Mouse (Mus musculus) bone marrow macrophage, adult 2 months (primary cell): ENCODE results near the gene Kif23. TPM values are rescaled to one million over a fixed set of nuclear protein-coding genes. Genes with fewer than 3 reads are reported as not detected.

Experiments used
- H3K27ac ChIP-seq: 2 replicates; pipeline ENCODE4 v1.5.1; 2012; ENCODE audit warnings: low read depth, low read length; ENCODE audit not compliant: insufficient read depth
- H3K4me1 ChIP-seq: 2 replicates; pipeline ENCODE4 v1.6.1; 2012; ENCODE audit warnings: low read length; ENCODE audit not compliant: control insufficient read depth, insufficient read depth
- H3K4me3 ChIP-seq: 2 replicates; pipeline ENCODE4 v1.5.1; 2012; ENCODE audit warnings: mild to moderate bottlenecking, low read length, moderate library complexity; ENCODE audit not compliant: insufficient read depth
- CTCF ChIP-seq: IDR thresholded peaks from 2 replicates; pipeline ENCODE4 v1.5.1; 2012; ENCODE audit warnings: low read depth, mild to moderate bottlenecking, low read length, moderate library complexity
- POLR2A ChIP-seq: IDR thresholded peaks from 2 replicates; pipeline ENCODE4 v1.6.1; 2012; ENCODE audit warnings: mild to moderate bottlenecking, low read depth, low read length, borderline replicate concordance
- polyA plus RNA-seq: library from polyadenylated mRNA; stranded (reverse); fragments of >200 nt; gene quantifications from 2 replicates; pipeline ENCODE4 v1.2.4, GENCODE M21; 2012; ENCODE audit not compliant: missing spikeins, insufficient read depth, insufficient read length

Gene Kif23
- polyA plus RNA-seq, 1 experiment = 90.1 TPM

GRCm38 (mm10) chr9:61885964-61886363 lies 60.6 kb downstream of the Kif23 start:
- peaks cover 14% of the 10 kb centered on the region for H3K4me1 ChIP-seq
- TF ChIP-seq POLR2A = no peak
- no peak for TF ChIP-seq CTCF

GRCm38 (mm10) chr9:61884936-61885335 lies 61.6 kb downstream of the Kif23 start:
- TF ChIP-seq POLR2A = no peak
- no peak for TF ChIP-seq CTCF
- H3K4me1 ChIP-seq = peaks cover 14% of the 10 kb centered on the region

More at GRCm38 (mm10) chr9:61885964-61886363, 60.6 kb downstream of the Kif23 start:
- peak overlapping the region; percentile 66 for H3K27ac ChIP-seq
- H3K4me3 ChIP-seq = no peak overlapping the region

GRCm38 (mm10) chr9:61884375-61884774 lies 62.2 kb downstream of the Kif23 start:
- no peak for TF ChIP-seq CTCF
- H3K4me1 ChIP-seq = peaks cover 14% of the 10 kb centered on the region
- H3K4me3 ChIP-seq = no peak overlapping the region
- H3K27ac ChIP-seq = no peak overlapping the region

More at GRCm38 (mm10) chr9:61884936-61885335, 61.6 kb downstream of the Kif23 start:
- H3K4me3 ChIP-seq = no peak overlapping the region
- no peak overlapping the region for H3K27ac ChIP-seq

- peaks cover 14% of the 10 kb centered on the region for H3K4me1 ChIP-seq
- H3K4me3 ChIP-seq = no peak overlapping the region
- H3K27ac ChIP-seq = no peak overlapping the region
- TF ChIP-seq POLR2A (no peak), CTCF (no peak)
These were observed 64.4 kb downstream of the Kif23 start for GRCm38 (mm10) chr9:61882179-61882578.

GRCm38 (mm10) chr9:61878889-61879288 lies 67.7 kb downstream of the Kif23 start:
- peak; percentile 39 for TF ChIP-seq CTCF
- no peak for TF ChIP-seq POLR2A
- Histone ChIP-seq H3K4me3 (no peak overlapping the region), H3K4me1 (peaks cover 5% of the 10 kb centered on the region; the same call in 1 of the 2 replicates)

GRCm38 (mm10) chr9:61877373-61878112 lies 69.0 kb downstream of the Kif23 start:
- no peak overlapping the region for H3K27ac ChIP-seq
- peaks cover 5% of the 10 kb centered on the region; the same call in 1 of the 2 replicates for H3K4me1 ChIP-seq
- no peak overlapping the region for H3K4me3 ChIP-seq
- no peak for TF ChIP-seq CTCF
- TF ChIP-seq POLR2A = no peak

More at GRCm38 (mm10) chr9:61878889-61879288, 67.7 kb downstream of the Kif23 start:
- H3K27ac ChIP-seq = no peak overlapping the region

GRCm38 (mm10) chr9:61873325-61873724 lies 73.2 kb downstream of the Kif23 start:
- TF ChIP-seq CTCF = no peak
- TF ChIP-seq POLR2A = no peak
- H3K4me1 ChIP-seq = no peaks in the 10 kb centered on the region
- H3K4me3 ChIP-seq = no peak overlapping the region
- no peak overlapping the region for H3K27ac ChIP-seq

GRCm38 (mm10) chr9:61872246-61872941 lies 74.2 kb downstream of the Kif23 start:
- Histone ChIP-seq H3K4me1 (no peaks in the 10 kb centered on the region), H3K4me3 (no peak overlapping the region), H3K27ac (no peak overlapping the region)
- TF ChIP-seq CTCF (no peak), POLR2A (no peak)

- Histone ChIP-seq H3K27ac (no peak overlapping the region), H3K4me3 (no peak overlapping the region), H3K4me1 (no peaks in the 10 kb centered on the region)
- no peak for TF ChIP-seq POLR2A
- no peak for TF ChIP-seq CTCF
These were observed 74.7 kb downstream of the Kif23 start for GRCm38 (mm10) chr9:61871839-61872238.

- H3K4me3 ChIP-seq = no peak overlapping the region
- H3K4me1 ChIP-seq = no peaks in the 10 kb centered on the region
- no peak overlapping the region for H3K27ac ChIP-seq
- TF ChIP-seq POLR2A = no peak
- no peak for TF ChIP-seq CTCF
These were observed 78.9 kb downstream of the Kif23 start for GRCm38 (mm10) chr9:61867659-61868058.

Other genes with a start within 250 kb of the Kif23 start
- gene Rplp1, start 32.2 kb downstream of the Kif23 start, polyA plus RNA-seq = 2,962 and 2,986 TPM in 2 replicates
- gene Paqr5, start 80.1 kb upstream of the Kif23 start, polyA plus RNA-seq = 0.36 TPM in 1 of 2 replicates, not detected in the other
- 9.8 and 10.0 TPM in 2 replicates for gene Glce, start 175.9 kb upstream of the Kif23 start, polyA plus RNA-seq